Mouse (Mus musculus) heart, embryonic 10.5 days (tissue): Measurements from ENCODE around the gene Mip. TPM values are rescaled to one million over a fixed set of nuclear protein-coding genes. Genes with fewer than 3 reads are reported as not detected.
A peak's percentile ranks its signal among the peaks of the same experiment; 100 is the strongest.
"Not testable (repeated sequence)": the region's sequence is repeated elsewhere in the genome, so short reads cannot be mapped to it uniquely, and the experiment has no call there.

Experiments
- DNase-seq: peaks from one replicate; pipeline ENCODE4 v3.0.0-alpha.2; 2017; ENCODE audit warnings: low spot score
- H3K27ac ChIP-seq: fragments of 300-500 bp; sonication (generic); 2 replicates; pipeline ENCODE4 v1.5.1; 2016; ENCODE audit warnings: mild to moderate bottlenecking
- H3K27me3 ChIP-seq: fragments of 300-500 bp; sonication (generic); 2 replicates; pipeline ENCODE4 v1.6.1; 2016; ENCODE audit warnings: mild to moderate bottlenecking; ENCODE audit not compliant: poor library complexity, insufficient read depth, severe bottlenecking
- H3K36me3 ChIP-seq: fragments of 300-500 bp; sonication (generic); 2 replicates; pipeline ENCODE4 v1.6.1; 2016; ENCODE audit warnings: mild to moderate bottlenecking, moderate library complexity
- H3K4me1 ChIP-seq: fragments of 300-500 bp; sonication (generic); 2 replicates; pipeline ENCODE4 v1.6.1; 2016; ENCODE audit warnings: mild to moderate bottlenecking
- H3K4me3 ChIP-seq: fragments of 300-500 bp; sonication (generic); 2 replicates; pipeline ENCODE4 v1.5.1; 2016; ENCODE audit warnings: mild to moderate bottlenecking, moderate library complexity
- H3K9me3 ChIP-seq: fragments of 300-500 bp; sonication (generic); 2 replicates; pipeline ENCODE4 v1.6.1; 2016; ENCODE audit warnings: mild to moderate bottlenecking, moderate library complexity
- WGBS: fragments of 180-500 bp; shearing (Covaris S2); methylation state at CpG from one replicate; pipeline ENCODE4 v1.1.7; 2016; 5-methylcytosine and 5-hydroxymethylcytosine counted together
- polyA plus RNA-seq: library from polyadenylated mRNA; unstranded; fragments of >200 nt; fragmentation: Nextera tagmentation; extraction: Ambion mirVana; gene quantifications from 2 replicates; pipeline ENCODE4 v1.2.1, GENCODE M21; 2016

Gene Mip
- not detected in 2 replicates for polyA plus RNA-seq

DNA sequence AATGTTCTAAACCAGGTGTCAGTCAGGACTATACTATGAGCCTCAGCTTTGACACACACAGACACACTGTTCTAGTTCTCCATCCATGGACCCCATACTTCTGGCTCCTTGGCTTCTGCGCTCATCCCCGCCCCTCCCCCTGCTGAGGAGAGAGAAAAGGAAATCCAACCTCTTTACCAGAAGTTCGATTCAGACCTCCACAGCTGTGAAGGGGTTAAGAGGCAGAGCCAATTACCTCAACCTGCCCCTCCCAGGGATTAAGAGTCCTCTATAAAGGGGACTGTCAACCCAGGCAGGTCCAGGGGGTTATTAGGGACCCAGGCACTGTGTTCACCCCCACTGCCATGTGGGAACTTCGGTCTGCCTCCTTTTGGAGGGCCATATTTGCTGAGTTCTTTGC is at the start of gene Mip:
Mip (plus strand) TSS at position 301 of the 400 bp plus-strand sequence.
- no peak for DNase-seq
- H3K4me3 ChIP-seq, result 0 out of 2 replicates have a peak within 1 kb of the TSS, but pooled peaks have one; percentile 8
- no peaks in the 10 kb centered on the region for H3K36me3 ChIP-seq
- H3K27me3 ChIP-seq, result no peaks in the 10 kb centered on the region
- H3K27ac ChIP-seq, result peak within 1 kb of the TSS; percentile 56; the same call in 1 of the 2 replicates
- H3K9me3 ChIP-seq, result no peaks in the 10 kb centered on the region
- 56% methylated on average over 4 of the region's 4 CpGs for WGBS
- peaks cover 21% of the 10 kb centered on the region for H3K4me1 ChIP-seq

DNA sequence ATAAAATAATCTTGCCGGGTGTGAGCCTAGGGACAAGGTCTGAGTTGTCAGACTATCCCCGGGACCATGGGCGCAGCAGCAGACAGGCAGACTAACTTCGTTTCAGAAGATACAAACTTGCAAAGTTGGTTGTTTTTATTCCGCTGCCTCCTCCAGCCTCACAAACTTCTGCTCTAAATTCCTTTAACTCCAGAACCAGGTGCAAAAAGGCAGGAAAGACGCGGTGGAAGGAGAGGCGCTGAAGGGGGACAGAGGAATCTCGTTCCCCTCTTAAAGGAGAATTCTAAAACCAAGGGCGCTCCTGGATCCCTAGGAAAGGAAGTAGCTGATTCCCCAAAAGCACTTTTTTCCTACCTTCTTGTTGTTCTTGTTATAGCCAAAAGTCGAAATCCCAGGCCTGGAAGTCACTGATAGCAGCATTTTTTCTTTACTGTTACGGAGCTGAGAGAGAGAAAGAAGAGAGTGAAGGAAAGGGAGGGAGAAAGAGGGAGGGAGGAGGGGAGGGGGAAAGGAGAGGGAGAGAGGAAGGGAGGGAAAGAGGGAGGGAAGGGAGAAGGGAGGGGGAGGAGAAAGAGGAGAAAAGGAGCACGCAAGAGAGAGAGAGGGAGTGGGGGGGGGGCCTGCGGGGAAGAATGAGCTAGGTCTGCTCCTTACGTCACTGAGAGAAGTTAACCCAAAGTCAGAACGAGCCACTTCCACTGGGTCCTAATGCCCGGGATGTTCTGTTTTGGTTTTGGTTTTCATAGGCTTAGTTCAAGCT is 49.5 kb upstream of the Mip start:
- peak overlapping the region; percentile 78 for H3K4me3 ChIP-seq
- H3K27me3 ChIP-seq, result no peaks in the 10 kb centered on the region
- peak overlapping the region; percentile 91 for H3K27ac ChIP-seq
- 0 out of 2 replicates have a peak, but pooled peaks cover 6% of the 10 kb centered on the region for H3K36me3 ChIP-seq
- H3K4me1 ChIP-seq, result peaks cover 24% of the 10 kb centered on the region
- H3K9me3 ChIP-seq, result no peaks in the 10 kb centered on the region
- peak; percentile 94 for DNase-seq
- WGBS, result under 1% methylated on average over 17 of the region's 17 CpGs

DNA sequence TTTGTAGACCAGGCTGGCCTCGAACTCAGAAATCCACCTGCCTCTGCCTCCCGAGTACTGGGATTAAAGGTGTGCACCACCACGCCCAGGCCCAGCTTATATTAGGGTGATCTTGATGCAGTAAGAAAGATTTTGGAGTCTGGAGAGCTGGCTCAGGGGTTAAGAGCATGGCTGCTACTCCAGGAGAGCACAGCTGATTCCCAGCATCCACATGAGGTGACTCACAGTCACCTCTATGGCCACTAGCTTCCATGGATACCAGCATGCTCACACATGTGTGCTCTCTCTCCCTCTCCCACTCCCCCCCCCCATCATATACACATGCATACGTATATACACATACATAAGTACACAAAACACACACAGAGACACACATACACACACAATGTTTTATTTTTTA is 48.3 kb upstream of the Mip start:
- H3K4me3 ChIP-seq, result no peak overlapping the region
- no peaks in the 10 kb centered on the region for H3K27me3 ChIP-seq
- no peak overlapping the region for H3K27ac ChIP-seq
- no peaks in the 10 kb centered on the region for H3K36me3 ChIP-seq
- no peaks in the 10 kb centered on the region for H3K9me3 ChIP-seq
- no peak for DNase-seq
- WGBS, result 80% methylated on average over 4 of the region's 4 CpGs
- H3K4me1 ChIP-seq, result peaks cover 24% of the 10 kb centered on the region

DNA sequence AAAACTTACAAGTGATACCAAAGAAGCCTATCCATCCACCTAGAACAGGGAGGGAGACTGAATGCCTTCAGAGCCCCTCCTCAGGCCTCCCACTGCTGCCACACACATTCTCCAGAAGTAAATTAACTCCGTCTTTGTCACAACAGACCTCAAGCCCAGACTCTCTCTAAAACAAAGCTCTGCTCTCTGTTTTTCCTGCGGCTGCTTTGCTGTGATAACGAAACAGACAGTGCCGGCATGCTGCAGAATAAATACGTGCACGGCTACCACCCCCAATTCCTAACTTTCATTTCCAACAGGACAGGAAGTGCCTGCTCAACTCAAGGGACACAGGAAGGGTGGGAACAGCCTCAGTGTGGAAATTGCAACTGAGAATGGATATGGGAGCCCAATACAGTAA is 45.6 kb upstream of the Mip start, which contains the start of gene Rbms2:
Rbms2 (minus strand) TSS at position 309 of the 400 bp plus-strand sequence.
- 0% methylated on average over 6 of the region's 6 CpGs for WGBS
- H3K9me3 ChIP-seq, result no peaks in the 10 kb centered on the region
- H3K27ac ChIP-seq, result peak within 1 kb of the TSS; percentile 87
- peaks cover 16% of the 10 kb centered on the region for H3K4me1 ChIP-seq
- no peaks in the 10 kb centered on the region for H3K27me3 ChIP-seq
- H3K36me3 ChIP-seq, result no peaks in the 10 kb centered on the region
- peak within 1 kb of the TSS; percentile 51 for H3K4me3 ChIP-seq
- DNase-seq, result no peak

DNA sequence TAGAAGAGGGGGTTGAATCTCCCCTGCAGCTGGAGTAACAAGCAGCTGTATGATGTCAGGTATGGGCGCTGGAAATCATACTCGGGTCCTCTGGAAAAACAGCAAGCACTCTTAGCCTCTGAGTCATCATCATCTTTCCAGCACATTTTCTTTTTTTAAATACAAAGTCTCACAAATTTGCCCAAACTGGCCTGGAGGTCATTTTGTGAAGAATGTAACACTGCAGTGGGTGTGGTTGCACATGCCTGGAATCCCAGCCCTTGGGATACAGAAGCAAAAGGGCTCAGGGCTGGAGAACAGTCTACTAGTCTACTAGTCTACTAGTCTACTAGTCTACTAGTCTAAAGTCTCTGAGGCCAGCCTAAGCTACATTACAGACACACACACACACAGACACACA is 41.3 kb upstream of the Mip start:
- H3K4me3 ChIP-seq, result no peak overlapping the region
- no peaks in the 10 kb centered on the region for H3K9me3 ChIP-seq
- DNase-seq, result no peak
- peaks cover 8% of the 10 kb centered on the region for H3K4me1 ChIP-seq
- H3K27ac ChIP-seq, result no peak overlapping the region
- H3K36me3 ChIP-seq, result no peaks in the 10 kb centered on the region
- 94% methylated on average over 2 of the region's 2 CpGs for WGBS
- H3K27me3 ChIP-seq, result no peaks in the 10 kb centered on the region

DNA sequence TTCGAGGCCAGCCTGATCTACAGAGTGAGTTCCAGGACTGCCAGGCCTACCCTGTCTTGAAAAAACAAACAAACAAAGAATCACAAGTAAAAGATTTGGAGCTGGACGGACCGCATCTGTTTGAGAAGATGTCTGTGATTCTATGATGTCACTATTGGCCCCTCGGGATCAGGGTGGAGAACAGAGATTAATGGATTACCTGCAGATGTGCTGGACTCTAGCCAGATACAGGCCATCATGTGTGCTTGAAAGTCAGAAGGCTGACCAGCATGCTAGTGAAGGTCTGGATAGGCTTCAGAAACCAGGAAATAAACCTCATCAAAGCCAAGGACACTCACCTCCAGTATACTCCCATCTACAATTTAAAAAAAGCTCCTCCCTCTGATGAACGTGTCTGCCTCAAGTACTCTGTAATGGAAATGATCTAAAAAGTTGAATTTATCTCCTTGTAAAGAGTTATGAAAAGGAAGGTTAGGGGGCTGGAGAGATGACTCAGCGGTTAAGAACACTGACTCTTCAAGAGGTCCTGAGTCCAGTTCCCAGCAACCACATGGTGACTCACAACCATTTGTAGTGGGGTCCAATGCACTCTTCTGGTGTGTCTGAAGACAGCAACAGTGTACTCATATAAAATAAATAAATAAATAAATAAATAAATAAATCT is 40.2 kb upstream of the Mip start:
- Histone ChIP-seq H3K27me3 (no peaks in the 10 kb centered on the region), H3K4me1 (no peaks in the 10 kb centered on the region), H3K4me3 (no peak overlapping the region), H3K27ac (no peak overlapping the region), H3K9me3 (no peaks in the 10 kb centered on the region), H3K36me3 (no peaks in the 10 kb centered on the region)
- 72% methylated on average over 6 of the region's 6 CpGs for WGBS
- DNase-seq, result no peak

DNA sequence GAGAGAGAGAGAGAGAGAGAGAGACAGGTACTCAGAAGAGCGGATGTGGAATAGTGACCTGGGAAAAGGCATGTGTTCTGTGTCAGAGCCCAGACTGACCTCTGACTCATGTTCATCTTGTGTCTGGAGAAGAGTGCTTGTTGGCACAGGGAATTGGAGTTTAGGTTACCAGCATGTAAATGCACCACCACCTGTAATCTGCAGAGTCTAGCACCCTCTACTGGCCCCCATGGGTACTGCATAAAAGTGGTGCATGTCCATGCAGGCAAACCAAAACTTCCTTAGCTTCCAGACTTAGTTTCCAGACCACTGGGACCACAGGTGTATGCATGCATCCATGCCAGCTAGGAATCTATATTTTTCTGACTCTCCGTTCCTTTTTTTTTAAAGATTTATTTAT is 39.7 kb upstream of the Mip start:
- Histone ChIP-seq H3K9me3 (no peaks in the 10 kb centered on the region), H3K36me3 (no peaks in the 10 kb centered on the region), H3K4me3 (no peak overlapping the region), H3K27me3 (no peaks in the 10 kb centered on the region), H3K27ac (no peak overlapping the region), H3K4me1 (no peaks in the 10 kb centered on the region)
- DNase-seq, result peak; percentile 92
- WGBS, result 44% methylated on average over 2 of the region's 2 CpGs

DNA sequence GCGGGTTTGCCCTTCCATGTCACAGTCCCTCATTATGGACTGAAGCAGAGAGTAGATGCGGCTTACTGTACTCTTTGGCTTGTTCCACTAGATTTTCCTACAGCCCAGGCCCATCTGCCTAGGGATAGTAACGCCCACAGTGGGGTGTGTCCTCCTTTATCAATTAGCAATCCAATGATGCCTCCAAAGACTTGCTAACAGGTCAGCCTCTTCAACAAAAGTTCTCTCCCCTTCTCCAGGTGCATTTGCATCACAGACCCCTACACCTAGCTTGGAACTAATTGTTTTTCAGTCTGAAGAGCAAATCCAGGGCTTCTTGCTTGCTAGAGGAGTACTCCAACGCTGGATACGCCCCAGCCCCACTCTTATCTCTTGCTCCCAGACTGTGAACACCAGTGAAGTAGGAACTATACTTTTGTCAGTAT is 38.4 kb upstream of the Mip start:
- H3K27me3 ChIP-seq, result no peaks in the 10 kb centered on the region
- no peak overlapping the region for H3K27ac ChIP-seq
- H3K4me3 ChIP-seq, result no peak overlapping the region
- 59% methylated on average over 5 of the region's 5 CpGs for WGBS
- H3K36me3 ChIP-seq, result no peaks in the 10 kb centered on the region
- no peaks in the 10 kb centered on the region for H3K4me1 ChIP-seq
- no peak for DNase-seq
- H3K9me3 ChIP-seq, result no peaks in the 10 kb centered on the region

DNA sequence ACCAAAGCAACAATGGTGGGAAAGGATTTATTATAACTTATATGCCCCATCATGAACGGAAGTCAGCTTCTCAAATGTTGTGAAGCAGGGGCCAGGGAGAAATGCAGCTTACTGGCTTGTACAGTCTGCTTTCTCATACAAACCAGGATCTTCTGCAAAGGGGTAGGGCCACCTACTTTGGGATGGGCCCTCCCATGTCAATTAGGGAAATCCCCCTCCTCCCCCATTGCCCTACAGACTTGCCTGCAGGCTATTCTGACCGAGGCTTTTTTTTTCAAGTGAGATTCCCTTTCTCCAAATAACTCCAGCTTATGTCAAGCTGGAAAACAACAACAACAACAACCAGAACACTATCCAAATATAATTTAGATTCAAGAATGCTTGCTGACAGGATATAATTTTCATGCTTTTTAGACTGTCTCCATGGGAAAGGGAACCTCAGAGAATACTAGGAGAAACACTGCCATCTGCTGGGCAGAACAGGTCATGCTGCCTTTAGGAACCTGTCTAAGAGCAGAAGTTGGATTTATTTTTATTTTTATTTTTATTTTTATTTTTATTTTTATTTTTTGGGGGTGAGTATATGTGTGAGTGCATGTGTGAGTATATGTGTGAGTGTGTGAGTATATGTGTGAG is 37.3 kb upstream of the Mip start:
- no peaks in the 10 kb centered on the region for H3K9me3 ChIP-seq
- WGBS, result 53% methylated on average over 2 of the region's 2 CpGs

DNA sequence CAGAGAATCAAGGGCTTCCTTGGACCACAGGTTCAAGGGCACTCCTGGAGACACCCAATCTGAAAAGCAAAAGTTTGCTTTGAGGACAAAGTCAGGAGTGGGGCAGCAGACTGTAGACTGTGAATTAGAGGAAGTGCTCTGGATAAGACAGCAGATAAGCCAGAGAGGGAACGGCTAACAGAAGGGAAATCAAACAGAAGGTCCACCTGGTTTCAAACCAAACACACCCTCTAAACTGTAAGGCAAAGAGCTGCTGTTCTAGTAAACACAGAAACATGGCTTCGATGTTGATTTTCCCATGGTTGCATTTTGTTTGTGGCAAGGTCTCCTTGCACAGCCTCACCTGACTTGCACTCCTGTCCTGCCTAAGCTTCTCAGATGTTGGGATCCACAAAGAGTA is 34.2 kb upstream of the Mip start:
- Histone ChIP-seq H3K27ac (no peak overlapping the region), H3K9me3 (no peaks in the 10 kb centered on the region), H3K36me3 (no peaks in the 10 kb centered on the region), H3K4me1 (peaks cover 19% of the 10 kb centered on the region), H3K4me3 (no peak overlapping the region), H3K27me3 (peaks cover 20% of the 10 kb centered on the region)
- DNase-seq, result no peak
- WGBS, result 55% methylated on average over 2 of the region's 2 CpGs

More for the DNA sequence above, 37.3 kb upstream of the Mip start:
- H3K36me3 ChIP-seq, result no peaks in the 10 kb centered on the region
- H3K27ac ChIP-seq, result no peak overlapping the region
- H3K27me3 ChIP-seq, result no peaks in the 10 kb centered on the region
- DNase-seq, result no peak
- no peaks in the 10 kb centered on the region for H3K4me1 ChIP-seq
- no peak overlapping the region for H3K4me3 ChIP-seq

DNA sequence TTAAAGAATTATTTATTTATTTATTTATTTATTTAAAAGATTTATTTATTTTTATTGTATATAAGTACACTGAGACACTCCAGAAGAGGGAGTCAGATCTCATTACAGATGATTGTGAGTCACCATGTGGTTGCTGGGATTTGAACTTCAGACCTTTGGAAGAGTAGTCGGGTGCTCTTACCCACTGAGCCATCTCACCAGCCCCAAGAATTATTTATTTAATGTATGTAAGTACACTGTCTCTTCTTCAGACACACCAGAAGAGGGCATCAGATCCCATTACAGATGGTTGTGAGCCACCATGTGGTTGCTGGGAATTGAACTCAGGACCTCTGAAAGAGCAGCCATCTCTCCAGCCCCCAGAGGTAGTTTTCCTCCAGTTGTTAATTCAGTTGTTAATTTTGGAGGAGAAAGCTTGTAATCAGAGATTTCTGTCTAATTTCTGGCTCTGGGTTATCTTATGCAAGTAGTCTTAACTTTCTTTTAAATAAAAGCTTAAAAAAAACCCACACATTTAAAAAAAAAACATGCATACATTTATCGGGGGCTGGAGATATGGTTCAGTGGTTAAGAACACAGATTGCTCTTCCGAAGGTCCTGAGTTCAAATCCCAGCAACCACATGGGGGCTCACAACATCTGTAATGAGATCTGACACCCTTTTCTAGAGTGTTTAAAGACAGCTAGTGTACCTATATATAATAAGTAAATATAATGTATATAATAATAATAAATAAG is 33.4 kb upstream of the Mip start:
- not testable (repeated sequence) for DNase-seq, H3K9me3 ChIP-seq, H3K4me3 ChIP-seq, H3K36me3 ChIP-seq, H3K27ac ChIP-seq
- WGBS, result 92% methylated on average over 3 of the region's 3 CpGs
- Histone ChIP-seq H3K27me3 (peaks cover 26% of the 10 kb centered on the region), H3K4me1 (peaks cover 19% of the 10 kb centered on the region)

DNA sequence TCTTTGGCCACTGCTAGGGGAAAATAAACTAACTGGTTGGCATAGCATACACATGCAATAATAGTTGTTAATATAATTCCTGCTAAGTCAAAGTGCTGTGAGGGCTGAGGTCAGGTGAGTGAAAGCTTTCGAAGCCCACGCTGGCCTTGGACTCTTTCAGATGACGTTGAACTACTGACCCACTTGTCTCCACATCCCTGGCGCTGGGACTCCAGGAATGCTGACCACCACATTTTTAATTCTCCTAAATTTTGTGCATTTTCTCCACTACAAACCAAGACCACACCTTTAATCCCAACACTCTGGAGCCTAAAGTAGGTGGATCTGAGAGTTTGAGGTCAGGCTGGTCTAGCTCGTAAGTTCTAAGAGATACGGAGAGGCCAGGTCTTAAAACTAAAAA is 32.5 kb upstream of the Mip start:
- no peak for DNase-seq
- Histone ChIP-seq H3K36me3 (no peaks in the 10 kb centered on the region), H3K9me3 (no peaks in the 10 kb centered on the region), H3K4me3 (no peak overlapping the region), H3K27ac (no peak overlapping the region), H3K4me1 (peaks cover 19% of the 10 kb centered on the region), H3K27me3 (peaks cover 26% of the 10 kb centered on the region)
- WGBS, result 88% methylated on average over 6 of the region's 6 CpGs
